Mouse (Mus musculus): ENCODE results near the gene Lnx1.

Gene Lnx1

DNA sequence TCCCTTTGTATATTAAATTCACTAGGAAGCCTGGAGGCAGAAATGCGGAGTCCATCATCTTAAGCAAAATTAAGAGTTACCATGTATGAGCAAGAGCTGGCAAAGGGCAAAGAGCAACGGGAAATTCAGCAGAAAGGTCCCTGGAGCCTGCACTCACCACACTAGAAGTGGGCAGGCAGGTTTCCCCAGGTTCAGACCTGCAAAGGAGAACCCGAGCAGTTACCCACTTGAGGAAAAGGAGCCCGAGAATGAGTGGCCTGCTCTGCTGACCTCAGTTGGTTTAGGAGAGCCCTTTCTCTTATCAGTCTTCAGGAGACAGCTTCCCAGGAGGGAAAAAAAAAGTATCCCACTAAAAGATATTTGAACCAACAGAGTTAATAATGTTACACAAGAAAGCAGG lies 99.4 kb downstream of the Lnx1 start:
- DNase-seq (ENCODE audit: low spot score): no peak

DNA sequence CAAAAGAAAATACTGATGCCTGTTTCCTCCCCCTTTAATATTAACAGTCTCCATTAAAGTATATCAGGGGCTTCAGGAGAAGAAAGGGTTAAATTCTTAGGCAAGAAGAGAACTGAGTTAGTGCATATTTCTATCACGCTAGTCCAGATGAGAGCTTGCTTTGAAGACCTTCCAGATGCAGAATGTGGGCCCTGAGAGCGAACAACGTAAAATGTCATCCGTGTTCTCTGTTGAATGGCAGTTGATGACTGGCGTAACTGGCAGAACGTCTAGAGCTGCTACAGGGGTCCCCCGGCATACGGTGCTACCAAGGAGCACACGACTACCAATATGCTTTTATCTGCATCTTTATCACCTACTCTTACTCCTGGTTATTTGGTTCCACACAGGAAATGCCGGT lies 100.3 kb downstream of the Lnx1 start:
- no peak for DNase-seq (ENCODE audit: low spot score)

DNA sequence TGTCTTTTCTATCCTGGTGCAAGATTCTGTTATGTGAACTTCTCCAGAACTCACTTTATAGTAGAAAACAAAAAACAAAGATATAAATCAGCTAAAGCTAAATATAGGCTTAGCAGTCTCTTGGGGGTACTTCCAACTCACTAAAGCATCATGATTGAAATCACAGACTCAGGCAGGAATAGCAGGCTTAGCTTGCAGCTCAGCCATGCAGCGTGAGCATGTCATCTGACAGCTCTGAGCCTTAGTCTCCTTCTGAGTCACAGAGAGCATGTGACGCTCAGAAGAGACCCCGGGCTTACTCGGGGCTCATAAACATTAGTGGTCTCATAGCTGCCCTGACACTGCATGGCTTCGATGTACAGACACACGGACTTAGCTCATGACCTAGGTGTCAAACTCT lies 100.7 kb downstream of the Lnx1 start:
- no peak for DNase-seq (ENCODE audit: low spot score)

DNA sequence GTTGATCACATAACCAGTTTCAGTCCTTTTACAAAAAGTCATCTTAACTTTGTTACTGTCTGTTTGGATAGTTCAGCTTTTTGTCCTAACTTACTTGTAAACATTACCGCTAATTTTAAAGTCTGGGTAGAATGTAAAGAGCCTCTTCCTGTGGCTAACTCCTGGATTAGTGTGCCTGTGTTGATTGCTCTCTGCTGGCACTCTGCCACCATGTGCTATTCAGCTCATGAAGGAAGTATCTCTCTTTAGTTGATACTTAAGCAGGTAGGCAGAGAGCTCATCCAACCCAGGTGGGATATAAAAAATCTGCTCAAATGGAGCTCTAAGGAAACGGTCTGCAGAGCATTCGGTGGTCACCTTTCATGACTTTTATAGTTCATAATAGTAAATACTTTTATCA lies 101.5 kb downstream of the Lnx1 start:
- no peak for DNase-seq (ENCODE audit: low spot score)

DNA sequence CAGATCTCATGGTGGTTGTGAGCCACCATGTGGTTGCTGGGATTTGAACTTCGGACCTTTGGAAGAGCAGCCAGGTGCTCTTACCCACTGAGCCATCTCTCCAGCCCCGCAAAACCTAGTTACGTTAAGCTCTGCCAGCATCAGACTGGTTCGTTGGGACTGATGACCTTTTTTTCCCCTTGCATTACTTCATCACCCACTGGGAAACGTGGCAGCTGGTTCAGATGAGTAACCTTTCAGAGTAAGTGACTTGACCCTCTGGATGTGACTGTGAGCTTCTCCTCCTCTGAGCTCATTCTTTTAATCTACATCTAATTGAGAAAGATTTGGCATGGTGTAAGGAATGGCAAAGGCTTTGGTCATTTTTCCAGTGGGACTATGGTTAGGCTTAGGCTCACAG lies 102.7 kb downstream of the Lnx1 start:
- DNase-seq (ENCODE audit: low spot score): no peak

DNA sequence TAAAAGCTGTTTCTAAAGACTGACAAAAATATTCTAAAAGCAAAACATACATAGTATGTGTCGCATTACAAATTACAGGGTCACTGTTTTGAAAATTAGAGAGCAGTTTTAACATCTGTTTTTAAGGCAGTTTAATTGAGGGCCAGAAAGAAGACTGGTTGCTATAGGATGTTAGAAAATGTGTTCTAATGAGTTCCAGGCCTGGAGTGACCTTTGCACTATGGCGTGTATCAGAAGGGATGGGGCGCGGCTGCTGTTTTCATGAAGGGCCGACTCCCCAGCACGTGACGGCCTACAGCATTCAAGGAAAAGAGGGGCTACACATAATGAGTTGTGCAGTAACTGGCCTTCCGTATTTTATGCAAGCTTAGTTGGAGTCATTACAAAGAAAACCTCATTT lies 109.6 kb downstream of the Lnx1 start:
- DNase-seq (ENCODE audit: low spot score): no peak

DNA sequence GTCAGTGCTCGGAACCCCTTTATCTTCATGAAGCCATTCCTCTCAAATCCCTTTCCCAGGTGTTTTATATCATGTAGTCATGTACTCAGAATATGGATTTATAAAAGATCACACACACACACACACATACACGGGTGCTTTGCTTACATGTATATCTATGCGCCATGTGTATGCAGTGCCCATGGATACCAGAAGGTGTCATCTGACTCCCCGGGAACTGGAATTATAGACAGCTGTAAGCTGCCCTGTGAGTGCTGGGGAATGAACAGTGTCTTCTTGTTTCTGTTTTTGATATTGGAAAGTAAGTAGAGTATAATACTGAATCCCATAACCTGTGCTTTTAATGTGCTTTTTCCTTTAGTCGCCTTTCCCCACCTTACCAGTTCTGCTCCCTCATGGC lies 111.3 kb downstream of the Lnx1 start:
- DNase-seq (ENCODE audit: low spot score): no peak

DNA sequence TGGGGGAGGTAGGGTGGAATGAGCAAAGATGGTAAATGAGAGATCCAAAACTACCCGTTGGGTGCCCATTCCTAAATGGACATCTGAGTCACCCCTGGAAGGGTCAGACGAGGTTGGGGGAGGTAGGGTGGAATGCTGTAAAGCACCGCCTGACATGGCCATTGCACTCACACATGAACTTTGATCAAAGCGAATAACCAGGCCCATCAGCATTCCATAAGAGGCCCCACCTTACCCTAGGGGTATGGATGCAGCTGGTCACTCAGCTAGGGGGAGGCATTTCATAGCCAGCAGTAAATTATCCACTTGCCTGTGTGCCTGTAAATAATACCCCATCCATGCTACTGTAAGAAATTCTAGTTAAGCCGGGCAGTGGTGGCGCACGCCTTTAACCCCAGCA lies 113.6 kb downstream of the Lnx1 start:
- no peak for DNase-seq (ENCODE audit: low spot score)

DNA sequence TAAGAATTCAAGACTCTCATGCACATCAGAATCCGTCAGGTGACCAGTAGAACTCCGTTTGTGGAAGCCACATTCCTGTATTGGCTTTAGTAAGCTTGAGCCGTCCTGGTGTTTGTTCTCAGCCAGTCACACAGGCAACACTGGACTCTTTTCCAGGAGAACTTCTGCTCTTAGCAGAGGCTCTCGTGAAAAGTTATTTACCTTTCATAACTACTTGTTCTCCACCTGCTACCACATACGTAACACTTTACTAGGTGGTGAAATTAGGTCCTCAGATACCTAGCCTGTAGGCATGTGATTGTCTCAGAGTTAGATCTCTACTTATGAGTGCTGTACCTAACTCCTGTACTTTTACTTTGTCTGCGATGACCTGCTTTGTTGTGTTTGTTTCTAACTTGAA lies 130.9 kb downstream of the Lnx1 start:
- no peak for DNase-seq (ENCODE audit: low spot score)

DNA sequence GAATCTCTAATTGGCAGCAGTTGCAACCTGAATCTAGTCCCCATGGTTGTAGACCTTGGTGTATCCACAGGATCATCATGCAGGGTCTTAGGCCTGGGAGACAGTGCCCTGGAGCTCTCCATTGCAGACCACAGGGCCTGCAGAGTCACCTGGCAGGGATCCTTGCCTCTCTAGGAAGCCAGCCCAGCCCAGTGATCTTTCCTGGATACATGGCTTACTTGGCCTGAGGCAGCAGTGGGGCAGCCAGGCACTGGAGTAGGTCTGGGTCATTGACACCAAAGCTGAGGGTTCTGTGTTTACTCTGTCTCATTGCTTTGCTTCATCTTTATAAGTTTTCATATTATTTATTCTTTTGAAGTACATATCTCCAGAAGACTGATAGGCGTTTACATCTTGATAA lies 141.6 kb downstream of the Lnx1 start:
- no peak for DNase-seq (ENCODE audit: low spot score)

DNA sequence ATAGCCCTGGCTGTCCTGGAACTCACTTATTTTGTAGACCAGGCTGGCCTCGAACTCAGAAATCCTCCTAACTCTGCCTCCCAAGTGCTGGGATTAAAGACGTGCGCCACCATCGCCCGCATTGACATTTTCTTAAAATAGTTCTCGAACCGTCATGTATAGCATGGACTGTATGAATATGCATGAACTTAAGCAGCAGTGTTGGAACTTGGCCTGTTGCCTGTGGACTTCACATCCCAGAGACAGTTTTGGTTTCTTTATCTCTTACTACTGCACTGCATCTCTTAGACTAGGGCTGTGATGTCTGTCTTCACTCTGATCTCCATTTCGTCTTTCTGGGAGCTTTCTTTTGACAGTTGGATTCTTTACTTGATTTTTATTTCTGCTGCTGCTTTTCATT lies 153.1 kb downstream of the Lnx1 start:
- DNase-seq (ENCODE audit: low spot score): no peak

DNA sequence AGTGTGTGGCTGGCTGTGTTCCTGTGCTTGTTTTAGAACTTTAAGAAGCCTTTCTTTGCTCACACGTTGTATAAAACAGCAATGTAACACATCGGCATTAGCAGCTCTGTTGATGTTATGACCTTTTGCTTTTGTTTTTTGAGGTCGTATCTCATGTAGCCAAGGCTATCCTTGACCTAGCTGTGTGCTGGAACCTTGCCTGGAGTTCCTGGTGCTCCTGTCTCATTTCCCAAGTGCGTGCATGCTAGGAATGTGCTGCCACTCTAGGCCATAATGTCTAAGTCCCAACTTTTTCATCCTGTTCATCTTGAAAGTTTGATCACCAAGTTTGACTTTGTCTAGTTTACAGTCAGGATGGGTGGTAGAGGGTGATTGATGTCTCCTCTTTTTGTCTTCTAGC lies 157.1 kb downstream of the Lnx1 start:
- DNase-seq (ENCODE audit: low spot score): no peak
